Mouse (Mus musculus) ovary, postnatal 36 days (tissue): ENCODE results near the gene Plxnc1.

Experiments used
- DNase-seq: peaks from one replicate; pipeline ENCODE4 v3.0.0; 2022; ENCODE audit warnings: low spot score, mixed read lengths

Plxnc1 gene

DNA sequence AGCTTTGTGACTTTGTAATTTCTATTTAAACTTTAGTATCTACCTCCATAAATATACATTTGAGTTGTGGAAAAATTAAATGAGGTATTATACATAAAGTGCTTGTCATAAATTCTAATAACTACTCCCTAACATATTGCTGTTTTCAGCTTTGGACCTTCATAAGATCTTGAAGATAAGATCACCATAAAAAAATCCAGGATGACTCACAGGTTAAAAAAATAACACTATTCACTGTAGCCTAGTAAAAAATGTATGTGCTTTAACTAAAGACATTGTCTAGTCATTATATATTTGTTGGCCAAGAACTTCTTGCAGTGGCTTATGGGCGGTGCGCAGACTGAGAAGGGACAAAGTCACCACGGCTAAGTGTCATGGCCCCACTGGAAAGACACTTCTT, 203.2 kb downstream of the Plxnc1 start:
- no peak for DNase-seq
